In the genomic region with DNA sequence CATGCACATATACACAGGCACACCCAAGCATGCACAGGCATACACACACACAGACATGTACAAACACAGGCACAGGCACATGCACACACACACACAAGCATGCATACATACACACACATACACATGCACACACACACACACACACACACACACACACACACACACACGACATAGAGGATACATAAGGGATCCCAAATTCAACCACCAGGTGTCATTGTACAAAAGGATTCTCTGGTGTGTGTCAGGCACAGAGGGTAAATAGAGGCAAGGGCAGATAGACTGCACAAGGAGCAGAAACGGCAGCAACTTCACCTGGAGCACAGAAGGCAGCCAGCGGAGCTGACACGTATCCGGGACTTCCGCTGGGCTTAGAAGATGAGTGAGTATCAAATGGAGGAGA, we compare ENCODE assay signal across 16 mouse cellular contexts.
A peak's percentile ranks its signal among the peaks of the same experiment; 100 is the strongest.
DNase-seq lines count a peak whose midpoint lies in the region; ATAC-seq and TF ChIP-seq lines count a peak whose summit lies in the region.
"Had no signal": no experiment of that assay in that cellular context is flagged by ENCODE, and none has a peak within 500 bp of the region (broad histone marks: within the 10 kb centered on the region; RNA-seq: fewer than 3 reads in every experiment).

No protein-coding gene starts in this region.

- DNase-seq in heart, adult 2 months = no peak
- no peak for DNase-seq in heart, adult 18-20 months
- DNase-seq in liver, postnatal 0 days = no peak
- no peak for DNase-seq in spleen, adult 12 weeks (ENCODE audit: low spot score)
- DNase-seq: adrenal gland, postnatal 10 days; B cell, adult 2 months; cerebellum, adult 2 months; kidney, postnatal 10 days; thymus, postnatal 36 days had no signal

- no peak overlapping the region for H3K9ac ChIP-seq in heart, adult 2 months (ENCODE audit: low read depth, low read length)
- no peak overlapping the region for H3K9ac ChIP-seq in liver, postnatal 0 days (replicated peaks)
- H3K9ac ChIP-seq in liver, embryonic 12.5 days = no peak overlapping the region
- H3K9ac ChIP-seq in neural tube, embryonic 14.5 days (replicated peaks; ENCODE audit: low read depth, low read length) = no peak overlapping the region
- H3K9ac ChIP-seq: limb, embryonic 15.5 days; lung, embryonic 15.5 days had no signal

- no peaks in the 10 kb centered on the region for H3K27me3 ChIP-seq in heart, adult 2 months (ENCODE audit: control insufficient read depth, insufficient read depth, low read length)
- no peaks in the 10 kb centered on the region for H3K27me3 ChIP-seq in liver, postnatal 0 days (ENCODE audit: insufficient read depth, low read length)
- H3K27me3 ChIP-seq in liver, embryonic 12.5 days (replicated peaks) = no peaks in the 10 kb centered on the region
- peaks cover 8% of the 10 kb centered on the region; the same call in 1 of the 2 replicates for H3K27me3 ChIP-seq in E14TG2a.4 (ENCODE audit: insufficient read depth, low read length)
- H3K27me3 ChIP-seq in neural tube, embryonic 14.5 days (ENCODE audit: control insufficient read depth, insufficient read depth, low read length) = no peaks in the 10 kb centered on the region
- H3K27me3 ChIP-seq: limb, embryonic 15.5 days; lung, embryonic 15.5 days had no signal

- H3K4me3 ChIP-seq in heart, adult 2 months = no peak overlapping the region
- H3K4me3 ChIP-seq in liver, postnatal 0 days (ENCODE audit: low read depth, low read length) = no peak overlapping the region
- H3K4me3 ChIP-seq in liver, embryonic 12.5 days = no peak overlapping the region
- H3K4me3 ChIP-seq in E14TG2a.4 (replicated peaks; ENCODE audit: low read length) = no peak overlapping the region
- H3K4me3 ChIP-seq in neural tube, embryonic 14.5 days (ENCODE audit: low read depth, low read length) = no peak overlapping the region
- H3K4me3 ChIP-seq: limb, embryonic 15.5 days; lung, embryonic 15.5 days had no signal

- no peak for TF ChIP-seq EP300 in heart, adult 2 months (IDR thresholded peaks at IDR 0.05; ENCODE audit: insufficient read depth, low read depth, low read length)
- TF ChIP-seq EP300 in liver, postnatal 0 days (IDR thresholded peaks at IDR 0.05; ENCODE audit: low read depth) = no peak

- H3K4me2 ChIP-seq in liver, postnatal 0 days (ENCODE audit: low read depth, low read length) = no peak overlapping the region
- H3K4me2 ChIP-seq in liver, embryonic 12.5 days = no peak overlapping the region
- no peak overlapping the region for H3K4me2 ChIP-seq in neural tube, embryonic 14.5 days (ENCODE audit: low read depth, low read length)
- H3K4me2 ChIP-seq: limb, embryonic 15.5 days; lung, embryonic 15.5 days had no signal

- H3K36me3 ChIP-seq in heart, adult 2 months (ENCODE audit: control insufficient read depth, insufficient read depth, low read length) = no peaks in the 10 kb centered on the region
- H3K36me3 ChIP-seq in liver, postnatal 0 days (replicated peaks; ENCODE audit: insufficient read depth, low read length) = no peaks in the 10 kb centered on the region
- no peaks in the 10 kb centered on the region for H3K36me3 ChIP-seq in liver, embryonic 12.5 days
- H3K36me3 ChIP-seq in E14TG2a.4 (ENCODE audit: insufficient read depth, low read length) = no peaks in the 10 kb centered on the region
- no peaks in the 10 kb centered on the region for H3K36me3 ChIP-seq in neural tube, embryonic 14.5 days (ENCODE audit: control insufficient read depth, insufficient read depth, low read length)
- H3K36me3 ChIP-seq: G1E; limb, embryonic 15.5 days; lung, embryonic 15.5 days had no signal

- 0 out of 2 replicates have a peak, but pooled peaks have one; percentile 5 for TF ChIP-seq CTCF in heart, adult 2 months (IDR thresholded peaks at IDR 0.05)
- TF ChIP-seq CTCF in liver, postnatal 0 days (IDR thresholded peaks at IDR 0.05; ENCODE audit: low read depth) = peak; percentile 34
- TF ChIP-seq CTCF in E14TG2a.4 (conservative IDR thresholded peaks at IDR 0.05; ENCODE audit: low read length) = 0 out of 2 replicates have a peak, but pooled peaks have one; percentile 4

- H3K27ac ChIP-seq in heart, adult 2 months = no peak overlapping the region
- no peak overlapping the region for H3K27ac ChIP-seq in liver, postnatal 0 days (ENCODE audit: low read depth)
- H3K27ac ChIP-seq in liver, embryonic 12.5 days = no peak overlapping the region
- H3K27ac ChIP-seq in neural tube, embryonic 14.5 days (ENCODE audit: low read depth, low read length) = peak overlapping the region; percentile 44
- H3K27ac ChIP-seq: lung, embryonic 15.5 days had no signal

- no peaks in the 10 kb centered on the region for H3K4me1 ChIP-seq in heart, adult 2 months (ENCODE audit: control insufficient read depth, insufficient read depth, low read length)
- H3K4me1 ChIP-seq in liver, postnatal 0 days (ENCODE audit: insufficient read depth) = no peaks in the 10 kb centered on the region
- H3K4me1 ChIP-seq in liver, embryonic 12.5 days = no peaks in the 10 kb centered on the region
- peaks cover 13% of the 10 kb centered on the region for H3K4me1 ChIP-seq in E14TG2a.4 (replicated peaks; ENCODE audit: low read depth, low read length)
- peaks cover 13% of the 10 kb centered on the region; the same call in 1 of the 2 replicates for H3K4me1 ChIP-seq in neural tube, embryonic 14.5 days (ENCODE audit: control insufficient read depth, insufficient read depth, low read length)
- H3K4me1 ChIP-seq: lung, embryonic 15.5 days had no signal

- ATAC-seq in liver, postnatal 0 days = no peak
- ATAC-seq in liver, embryonic 12.5 days = no peak
- ATAC-seq in neural tube, embryonic 14.5 days (ENCODE audit: low read depth) = 0 out of 2 replicates have a peak, but pooled peaks have one; percentile 17
- ATAC-seq: forebrain, embryonic 14.5 days had no signal

- intact Hi-C loops in heart, adult 2 months (cut with DNase I) = no loop called here

- no peak for TF ChIP-seq POLR2A in heart, adult 2 months (IDR thresholded peaks at IDR 0.05; ENCODE audit: insufficient read depth, low read depth, low read length)

- no peaks in the 10 kb centered on the region for H3K79me2 ChIP-seq in heart, adult 2 months (replicated peaks; ENCODE audit: control insufficient read depth, insufficient read depth, low read length)

- 75% methylated on average over 6 of the region's 6 CpGs for WGBS in heart, adult 2 months
- WGBS in liver, postnatal 0 days (ENCODE audit: insufficient replicate concordance) = 71% methylated on average over 6 of the region's 6 CpGs
- WGBS in liver, embryonic 12.5 days (ENCODE audit: insufficient replicate concordance) = 77% methylated on average over 6 of the region's 6 CpGs
- 77% methylated on average over 6 of the region's 6 CpGs for WGBS in neural tube, embryonic 14.5 days

- no peaks in the 10 kb centered on the region for H3K9me3 ChIP-seq in liver, postnatal 0 days (ENCODE audit: low read length)
- no peaks in the 10 kb centered on the region for H3K9me3 ChIP-seq in liver, embryonic 12.5 days (replicated peaks)
- no peaks in the 10 kb centered on the region for H3K9me3 ChIP-seq in E14TG2a.4 (ENCODE audit: low read length)
- no peaks in the 10 kb centered on the region for H3K9me3 ChIP-seq in neural tube, embryonic 14.5 days (ENCODE audit: control insufficient read depth, low read length)
- H3K9me3 ChIP-seq: limb, embryonic 15.5 days; lung, embryonic 15.5 days had no signal
